Mouse (Mus musculus) ES-Bruce4 (cell line): Measurements from ENCODE around the gene Hist1h1a. TPM values are rescaled to one million over a fixed set of nuclear protein-coding genes. Genes with fewer than 3 reads are reported as not detected.
"Not testable (repeated sequence)": the region's sequence is repeated elsewhere in the genome, so short reads cannot be mapped to it uniquely, and the experiment has no call there.

Experiments used
- H3K27ac ChIP-seq: 2 replicates; pipeline ENCODE4 v1.5.1; 2012; ENCODE audit warnings: low read length, inconsistent platforms; ENCODE audit not compliant: insufficient read depth
- H3K27me3 ChIP-seq: 2 replicates; pipeline ENCODE4 v1.6.1; 2012; ENCODE audit warnings: mild to moderate bottlenecking, low read length, inconsistent platforms; ENCODE audit not compliant: control insufficient read depth, poor library complexity, insufficient read depth, severe bottlenecking
- H3K36me3 ChIP-seq: 2 replicates; pipeline ENCODE4 v1.6.1; 2012; ENCODE audit warnings: inconsistent platforms, mild to moderate bottlenecking, low read length, moderate library complexity; ENCODE audit not compliant: control insufficient read depth, poor library complexity, insufficient read depth, severe bottlenecking
- H3K4me1 ChIP-seq: one replicate; pipeline ENCODE4 v1.8.1; 2011; ENCODE audit warnings: low read length; ENCODE audit not compliant: control insufficient read depth, insufficient read depth
- H3K4me3 ChIP-seq: 2 replicates; pipeline ENCODE4 v1.5.1; 2011; ENCODE audit warnings: low read depth, mild to moderate bottlenecking, low read length
- H3K9ac ChIP-seq: 2 replicates; pipeline ENCODE4 v1.6.1; 2012; ENCODE audit warnings: low read depth, mild to moderate bottlenecking, inconsistent platforms; ENCODE audit not compliant: poor library complexity, severe bottlenecking
- H3K9me3 ChIP-seq: replicated peaks from 2 replicates; pipeline ENCODE4 v1.6.1; 2012; ENCODE audit warnings: mild to moderate bottlenecking, low read length, inconsistent platforms; ENCODE audit not compliant: control insufficient read depth, poor library complexity, insufficient read depth, severe bottlenecking
- CTCF ChIP-seq: IDR thresholded peaks from one replicate; pipeline ENCODE4 v1.8.1; 2011; ENCODE audit warnings: low read depth, low read length
- EP300 ChIP-seq: IDR thresholded peaks from 2 replicates; pipeline ENCODE4 v1.6.1; 2011; ENCODE audit warnings: low read depth, low read length; ENCODE audit not compliant: insufficient read depth
- POLR2A ChIP-seq: IDR thresholded peaks from one replicate; pipeline ENCODE4 v1.8.1; 2011; ENCODE audit warnings: low read length; ENCODE audit not compliant: insufficient read depth
- polyA plus RNA-seq: library from polyadenylated mRNA; stranded (reverse); fragments of >200 nt; gene quantifications from 2 replicates; pipeline ENCODE4 v1.2.4, GENCODE M21; 2011; ENCODE audit warnings: low read depth; ENCODE audit not compliant: missing spikeins, insufficient read depth, insufficient read length

The Hist1h1a gene
- polyA plus RNA-seq, 1 experiment, result 7.8 TPM

- Histone ChIP-seq H3K27me3 (no peaks in the 10 kb centered on the region), H3K27ac (peak within 1 kb of the TSS; percentile 99), H3K9ac (peak within 1 kb of the TSS; percentile 99), H3K4me1 (no peaks in the 10 kb centered on the region), H3K4me3 (peak within 1 kb of the TSS; percentile 98), H3K9me3 (no peaks in the 10 kb centered on the region), H3K36me3 (no peaks in the 10 kb centered on the region)
- peak; percentile 99 for TF ChIP-seq POLR2A
- TF ChIP-seq CTCF, result no peak
- TF ChIP-seq EP300, result peak; percentile 23; the same call in 1 of the 2 replicates
Observed at GRCm38 (mm10) chr13:23760972-23761864, 2.2 kb upstream of the Hist1h1a start, which contains the start of gene Hist1h4a. Gene Hist1h4a (minus strand): TSS chr13:23761230.

- not testable (repeated sequence) for H3K27me3 ChIP-seq, H3K9me3 ChIP-seq, H3K4me1 ChIP-seq, H3K36me3 ChIP-seq
- TF ChIP-seq POLR2A, result peak; percentile 96
- peak within 1 kb of the TSS; percentile 98 for H3K4me3 ChIP-seq
- H3K27ac ChIP-seq, result peak within 1 kb of the TSS; percentile 99
- peak within 1 kb of the TSS; percentile 93 for H3K9ac ChIP-seq
Observed at GRCm38 (mm10) chr13:23761871-23762821, 1.3 kb upstream of the Hist1h1a start, which contains the start of gene Hist1h3a. Gene Hist1h3a (minus strand): TSS chr13:23762386.

GRCm38 (mm10) chr13:23763242-23763585 is 252 bp upstream of the Hist1h1a start:
- H3K4me3 ChIP-seq, result peak overlapping the region; percentile 59
- peak overlapping the region; percentile 87 for H3K9ac ChIP-seq
- H3K4me1 ChIP-seq, result no peaks in the 10 kb centered on the region
- TF ChIP-seq POLR2A, result no peak
- TF ChIP-seq EP300, result no peak
- TF ChIP-seq CTCF, result no peak
- no peaks in the 10 kb centered on the region for H3K9me3 ChIP-seq
- peak overlapping the region; percentile 90 for H3K27ac ChIP-seq
- H3K27me3 ChIP-seq, result no peaks in the 10 kb centered on the region
- no peaks in the 10 kb centered on the region for H3K36me3 ChIP-seq

- Histone ChIP-seq H3K9me3 (no peaks in the 10 kb centered on the region), H3K9ac (peak overlapping the region; percentile 97), H3K36me3 (no peaks in the 10 kb centered on the region), H3K27me3 (no peaks in the 10 kb centered on the region), H3K27ac (peak overlapping the region; percentile 84), H3K4me3 (peak overlapping the region; percentile 84), H3K4me1 (no peaks in the 10 kb centered on the region)
- TF ChIP-seq CTCF (no peak), POLR2A (peak; percentile 42)
Observed at GRCm38 (mm10) chr13:23764324-23765171, 1.1 kb downstream of the Hist1h1a start.

- Histone ChIP-seq H3K9me3 (no peaks in the 10 kb centered on the region), H3K4me1 (no peaks in the 10 kb centered on the region), H3K27ac (peak overlapping the region; percentile 84), H3K36me3 (no peaks in the 10 kb centered on the region), H3K4me3 (no peak overlapping the region), H3K27me3 (no peaks in the 10 kb centered on the region), H3K9ac (peak overlapping the region; percentile 97)
- TF ChIP-seq CTCF (no peak), EP300 (no peak), POLR2A (no peak)
Observed at GRCm38 (mm10) chr13:23765172-23765513, 1.7 kb downstream of the Hist1h1a start.
